Mouse (Mus musculus) right cerebral cortex, postnatal 25 days (tissue): ENCODE data around the gene Spon1.
A peak's percentile ranks its signal among the peaks of the same experiment; 100 is the strongest.

Experiments used
- DNase-seq: peaks from one replicate; pipeline ENCODE4 v3.0.0; 2022

The Spon1 gene

DNA sequence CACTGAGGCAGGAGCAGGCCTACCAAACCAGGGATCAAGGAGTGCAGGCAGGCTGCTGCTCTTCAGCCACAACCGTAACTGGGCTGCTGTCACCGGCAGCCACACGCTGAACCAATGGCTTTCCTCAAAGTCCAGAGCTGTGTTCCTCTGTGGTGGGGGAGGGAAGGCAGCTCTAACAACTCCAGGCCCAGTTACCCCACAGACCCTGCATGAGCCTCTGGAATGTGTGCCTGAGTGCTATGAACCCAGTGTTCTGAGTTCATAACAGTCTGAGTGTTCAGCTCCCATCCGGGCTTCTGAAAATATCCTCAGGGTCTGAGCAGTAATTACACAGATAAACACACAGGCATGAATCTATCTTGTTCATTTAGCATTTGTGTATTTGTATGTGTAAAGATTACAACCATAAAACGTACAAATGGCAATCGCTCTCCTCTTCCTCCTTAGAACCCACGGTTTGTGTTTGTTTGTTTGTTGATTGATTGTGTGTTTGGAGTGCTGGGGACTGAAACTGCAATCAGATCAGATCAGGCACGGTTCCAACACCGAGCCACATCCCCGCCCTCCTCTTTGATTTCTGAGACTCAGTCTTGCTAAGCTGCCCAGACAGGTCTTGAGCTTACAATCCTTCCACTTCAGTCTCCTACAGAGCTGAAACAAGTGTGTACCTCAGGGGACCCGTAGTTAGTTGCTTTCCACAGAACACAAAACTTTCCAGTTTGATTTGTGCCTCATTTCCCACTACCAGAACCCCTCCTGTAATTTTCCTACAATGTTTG lies 299.8 kb downstream of the Spon1 start:
- DNase-seq, result no peak

GRCm38 (mm10) chr7:114066529-114067178 lies 300.9 kb downstream of the Spon1 start:
- peak; percentile 83 for DNase-seq

GRCm38 (mm10) chr7:114068956-114069533 lies 303.2 kb downstream of the Spon1 start:
- DNase-seq, result no peak

- no peak for DNase-seq
These were observed 304.1 kb downstream of the Spon1 start for GRCm38 (mm10) chr7:114069726-114070457.

DNA sequence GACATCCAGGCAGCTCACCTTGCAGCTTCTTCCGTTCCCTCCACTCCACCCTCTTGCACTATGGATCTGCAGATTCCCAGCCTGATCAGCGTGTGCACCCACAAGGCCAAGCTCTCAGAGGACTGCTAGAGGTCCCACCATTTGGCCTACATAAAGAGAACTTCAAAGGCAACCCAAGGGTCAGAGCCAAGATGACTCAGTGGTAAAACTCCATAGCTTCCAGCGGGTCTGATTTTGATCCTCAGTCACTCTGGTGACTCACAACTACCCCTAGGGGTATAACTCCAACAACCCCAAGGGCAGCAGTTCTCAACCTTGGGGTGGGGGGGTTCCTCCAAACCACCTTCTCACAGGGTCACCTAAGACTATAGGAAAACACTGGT lies 304.7 kb downstream of the Spon1 start:
- no peak for DNase-seq

DNA sequence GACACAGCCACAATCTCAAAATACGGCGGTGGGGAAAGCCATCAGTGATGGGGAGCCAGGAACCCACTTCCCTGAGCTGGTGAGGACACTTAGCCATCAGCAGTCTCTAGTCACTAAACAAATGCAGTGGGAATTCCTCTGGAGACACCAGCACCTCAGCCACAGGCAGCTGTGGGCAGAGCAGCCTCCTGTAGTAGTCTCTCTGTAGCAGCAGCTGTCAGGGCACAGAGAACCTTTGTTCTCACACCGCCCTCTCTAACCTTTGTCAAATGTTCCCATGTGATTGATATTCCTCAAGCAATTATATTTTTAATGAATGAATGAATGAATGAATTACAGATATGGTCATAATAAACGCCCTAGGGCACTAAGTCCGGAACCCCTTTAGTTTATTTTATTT lies 305.6 kb downstream of the Spon1 start:
- DNase-seq, result no peak

- DNase-seq, result peak; percentile 46
These were observed 306.2 kb downstream of the Spon1 start for GRCm38 (mm10) chr7:114071851-114072616.

GRCm38 (mm10) chr7:114074133-114074532 lies 308.3 kb downstream of the Spon1 start:
- DNase-seq, result no peak

- DNase-seq, result no peak
These were observed 308.8 kb downstream of the Spon1 start for GRCm38 (mm10) chr7:114074595-114074994.

- DNase-seq, result no peak
These were observed 313.5 kb downstream of the Spon1 start for GRCm38 (mm10) chr7:114079343-114079742.

DNA sequence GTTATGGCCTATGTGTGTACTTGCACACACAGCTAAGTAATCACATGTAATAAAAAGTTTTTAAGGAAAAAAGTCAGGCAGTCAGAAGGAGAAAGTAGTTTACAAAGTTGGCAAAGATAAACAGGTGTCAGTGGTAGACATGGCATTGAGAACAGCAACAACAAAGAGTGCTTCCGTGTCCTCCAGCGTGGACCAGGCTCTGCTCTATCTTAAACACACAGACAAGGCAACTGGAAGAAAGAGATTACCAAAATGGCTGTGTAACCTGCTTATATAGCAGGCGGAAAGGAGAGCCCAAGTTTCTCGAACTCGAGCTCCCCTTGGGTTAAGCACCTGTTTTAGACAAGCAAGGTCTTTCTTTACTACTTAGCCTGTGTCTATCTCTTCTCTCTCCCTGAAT lies 314.5 kb downstream of the Spon1 start:
- DNase-seq, result no peak

- DNase-seq, result peak; percentile 34
These were observed 316.0 kb downstream of the Spon1 start for GRCm38 (mm10) chr7:114081633-114082420.

DNA sequence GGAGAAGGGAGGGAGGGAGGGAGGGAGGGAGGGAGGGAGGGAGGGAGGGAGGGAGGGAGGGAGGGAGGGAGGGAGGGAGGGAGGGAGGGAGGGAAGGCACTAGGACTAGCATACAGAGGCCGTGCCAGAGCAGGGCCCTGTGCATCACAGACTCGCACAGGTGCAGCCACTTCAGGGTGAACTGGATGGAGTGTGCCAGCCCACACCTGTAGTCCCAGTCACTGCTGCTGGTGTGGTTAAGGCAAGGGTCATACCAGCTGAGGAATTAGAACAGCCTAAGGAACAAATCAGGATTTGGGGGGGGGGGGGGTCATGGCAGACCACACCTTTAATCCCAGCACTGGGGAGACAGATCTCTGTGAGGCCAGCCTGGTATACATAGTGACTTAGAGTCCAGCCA lies 317.3 kb downstream of the Spon1 start:
- DNase-seq, result no peak

DNA sequence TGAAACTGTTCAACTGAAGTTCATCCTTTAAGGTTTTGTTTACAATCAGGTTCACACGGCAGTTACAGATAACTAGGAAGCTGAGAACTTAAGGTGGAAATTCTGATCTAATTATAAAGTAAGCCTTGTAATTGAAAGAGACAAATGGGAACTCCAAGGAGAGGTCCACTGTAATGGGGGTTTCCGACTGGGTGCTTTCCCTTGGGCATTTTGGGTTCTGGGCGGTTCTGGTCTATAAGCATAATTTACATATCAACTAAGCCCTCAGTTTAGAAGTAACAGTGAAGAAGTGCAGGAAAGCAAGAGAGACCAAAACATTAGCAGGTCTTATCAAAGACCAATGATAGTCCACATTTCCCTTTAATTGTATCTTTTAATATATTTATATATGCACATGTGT lies 318.0 kb downstream of the Spon1 start:
- DNase-seq, result no peak

DNA sequence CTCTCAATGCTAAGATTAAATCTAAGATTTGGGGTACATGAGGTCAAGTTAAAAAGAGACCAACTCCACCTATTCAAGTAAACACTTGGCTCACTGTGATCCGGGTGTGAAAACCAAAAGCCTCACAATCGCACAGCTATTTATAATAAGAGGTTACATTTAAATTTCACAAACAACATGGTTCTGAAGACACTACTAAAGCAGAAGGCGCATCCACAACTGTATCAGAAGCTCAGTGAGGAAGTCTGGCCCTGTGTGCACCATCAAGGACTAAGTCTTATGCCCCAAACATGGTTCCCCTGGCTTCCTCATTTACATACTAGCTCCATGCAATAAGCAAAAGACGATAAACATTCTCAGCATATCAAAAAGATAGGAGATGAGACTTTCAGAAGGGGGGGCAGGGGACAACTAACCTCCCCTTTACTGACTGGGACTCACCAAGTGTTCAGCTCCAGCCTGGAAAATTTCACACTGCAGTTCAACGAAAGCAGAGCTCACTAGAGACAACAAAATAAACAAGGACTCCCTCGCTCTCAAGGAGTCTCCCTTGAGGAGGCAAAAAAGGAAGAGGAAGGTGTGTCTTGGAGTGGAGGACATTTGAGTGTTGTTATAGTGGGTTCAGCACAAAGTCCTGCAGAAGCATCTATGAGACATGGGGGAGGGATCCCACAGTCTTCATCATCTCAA lies 320.4 kb downstream of the Spon1 start:
- DNase-seq, result no peak

- no peak for DNase-seq
These were observed 321.5 kb downstream of the Spon1 start for GRCm38 (mm10) chr7:114087341-114087740.

GRCm38 (mm10) chr7:114087986-114088385 lies 322.2 kb downstream of the Spon1 start:
- DNase-seq, result no peak

DNA sequence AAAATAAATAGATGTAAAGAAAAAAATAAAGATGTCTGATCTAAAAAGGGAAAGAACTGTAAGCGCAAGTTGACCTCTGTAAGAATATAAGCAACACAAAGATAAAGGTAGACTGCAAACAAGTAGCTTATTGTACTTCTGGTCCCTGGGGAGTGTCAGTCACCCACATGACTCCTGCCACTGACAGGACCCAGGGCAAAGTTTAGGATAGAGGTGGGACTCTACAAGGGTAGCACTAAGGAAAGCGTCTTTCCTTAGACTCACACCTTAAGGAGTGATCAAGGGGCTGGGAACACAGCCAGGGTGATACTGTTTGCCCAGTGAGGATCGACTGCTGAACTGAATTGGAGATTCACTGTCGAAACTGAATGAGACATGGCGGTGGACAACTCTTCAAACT lies 323.1 kb downstream of the Spon1 start:
- DNase-seq, result no peak

- no peak for DNase-seq
These were observed 324.4 kb downstream of the Spon1 start for GRCm38 (mm10) chr7:114090231-114090630.

GRCm38 (mm10) chr7:114090892-114091545 lies 325.2 kb downstream of the Spon1 start:
- no peak for DNase-seq
